Mouse (Mus musculus) midbrain, embryonic 10.5 days (tissue): Measurements from ENCODE around the gene Slc25a11. TPM values are rescaled to one million over a fixed set of nuclear protein-coding genes. Genes with fewer than 3 reads are reported as not detected.

Experiments
- DNase-seq: peaks from one replicate; pipeline ENCODE4 v3.0.0-alpha.2; 2017; ENCODE audit warnings: low spot score
- H3K27ac ChIP-seq: fragments of 300-500 bp; sonication (generic); replicated peaks from 2 replicates; pipeline ENCODE4 v1.5.1; 2016; ENCODE audit warnings: mild to moderate bottlenecking
- H3K27me3 ChIP-seq: fragments of 300-500 bp; sonication (generic); 2 replicates; pipeline ENCODE4 v1.6.1; 2016; ENCODE audit warnings: low read depth, mild to moderate bottlenecking; ENCODE audit not compliant: poor library complexity, severe bottlenecking
- H3K36me3 ChIP-seq: fragments of 300-500 bp; sonication (generic); 2 replicates; pipeline ENCODE4 v1.6.1; 2016; ENCODE audit warnings: mild to moderate bottlenecking, moderate library complexity
- H3K4me1 ChIP-seq: fragments of 300-500 bp; sonication (generic); 2 replicates; pipeline ENCODE4 v1.6.1; 2016
- H3K4me3 ChIP-seq: fragments of 300-500 bp; sonication (generic); 2 replicates; pipeline ENCODE4 v1.5.1; 2016; ENCODE audit warnings: mild to moderate bottlenecking, moderate library complexity
- H3K9me3 ChIP-seq: fragments of 300-500 bp; sonication (generic); replicated peaks from 2 replicates; pipeline ENCODE4 v1.6.1; 2016; ENCODE audit warnings: mild to moderate bottlenecking
- WGBS: fragments of 180-500 bp; shearing (Covaris S2); methylation state at CpG from one replicate; pipeline ENCODE4 v1.1.7; 2016; 5-methylcytosine and 5-hydroxymethylcytosine counted together
- polyA plus RNA-seq: library from polyadenylated mRNA; unstranded; fragments of >200 nt; fragmentation: Nextera tagmentation; extraction: Ambion mirVana; gene quantifications from 2 replicates; pipeline ENCODE4 v1.2.1, GENCODE M21; 2016

Gene Slc25a11
- polyA plus RNA-seq, 1 experiment from 2014 or later: 142 TPM

DNA sequence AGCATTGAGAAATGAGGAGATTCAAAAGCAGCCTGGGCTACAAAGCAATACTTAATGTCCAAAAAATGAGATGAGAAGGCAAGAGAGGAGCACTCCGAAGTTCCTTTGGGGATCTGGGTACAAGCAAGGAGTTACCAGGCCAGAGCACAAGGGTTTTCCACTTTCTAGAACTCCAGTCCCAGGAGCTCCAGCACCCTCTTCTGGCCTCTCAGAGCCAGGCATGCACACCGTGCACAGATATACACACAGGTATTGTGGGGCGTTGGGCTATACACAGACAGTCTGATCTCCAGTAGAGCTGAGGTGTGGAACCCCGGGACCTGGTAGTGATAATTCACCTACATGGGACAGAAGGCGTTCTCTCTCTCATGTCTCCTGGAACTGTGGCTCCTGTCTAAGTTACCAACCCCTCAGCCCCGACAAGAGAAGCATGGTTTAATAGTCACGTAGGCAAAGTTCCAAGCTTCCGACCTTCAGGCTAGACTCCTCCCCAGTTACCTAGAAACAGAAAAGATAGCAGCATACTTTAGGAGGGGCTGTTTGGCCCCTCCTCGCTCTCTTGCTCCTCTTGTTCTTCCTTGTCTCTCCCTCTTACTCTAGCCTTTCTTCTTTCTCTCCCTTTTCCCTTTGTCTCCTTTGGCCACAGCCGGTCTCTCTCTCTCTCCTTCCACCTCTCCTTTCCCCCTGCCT is 24.1 kb downstream of the Slc25a11 start:
- H3K27me3 ChIP-seq: no peaks in the 10 kb centered on the region
- no peak for DNase-seq
- 0 out of 2 replicates have a peak, but pooled peaks cover 2% of the 10 kb centered on the region for H3K4me1 ChIP-seq
- H3K27ac ChIP-seq: no peak overlapping the region
- H3K36me3 ChIP-seq: no peaks in the 10 kb centered on the region
- no peaks in the 10 kb centered on the region for H3K9me3 ChIP-seq
- H3K4me3 ChIP-seq: no peak overlapping the region
- 82% methylated on average over 10 of the region's 10 CpGs for WGBS

DNA sequence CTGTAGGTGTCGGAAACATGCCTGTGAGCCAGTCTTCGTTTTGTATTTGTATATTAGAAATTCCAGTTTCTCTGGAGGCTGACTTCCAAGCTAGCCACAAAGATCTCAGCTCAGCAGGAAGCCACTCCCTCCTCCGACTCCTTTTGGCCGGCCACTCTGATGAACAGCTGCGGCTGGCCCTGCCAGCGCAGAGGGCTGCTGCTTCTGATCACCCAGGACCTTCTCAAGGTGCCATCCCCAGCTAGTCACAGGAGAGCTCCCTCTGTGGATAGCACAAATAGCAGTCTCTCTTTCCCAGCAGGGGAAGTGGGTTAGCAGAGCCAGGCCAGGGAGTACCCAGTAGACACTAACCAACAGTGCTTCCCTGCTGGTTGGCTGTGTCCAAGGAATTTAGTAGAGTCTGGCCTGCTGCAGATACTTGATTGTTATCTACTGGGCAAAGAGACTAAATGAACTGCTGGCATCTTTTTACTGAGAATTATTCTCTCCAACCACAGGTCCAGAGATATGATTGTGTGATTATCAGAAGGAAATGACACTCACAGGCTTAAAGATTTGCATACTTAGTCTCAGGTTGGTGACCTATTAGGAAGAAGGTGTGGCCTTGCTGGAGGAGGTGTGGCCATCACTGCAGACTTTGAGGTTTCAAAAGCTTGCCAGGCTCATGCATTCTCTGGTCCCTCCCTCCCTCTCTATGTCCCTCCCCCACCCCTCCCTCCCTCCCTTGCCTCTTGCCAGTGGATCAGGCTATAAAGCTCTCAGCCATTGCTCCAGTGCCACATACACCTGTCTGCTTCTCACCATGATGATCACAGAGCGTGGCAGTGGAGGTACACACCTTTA is 25.1 kb downstream of the Slc25a11 start:
- no peaks in the 10 kb centered on the region for H3K36me3 ChIP-seq
- 46% methylated on average over 7 of the region's 7 CpGs for WGBS
- no peaks in the 10 kb centered on the region for H3K9me3 ChIP-seq
- H3K27me3 ChIP-seq: peaks cover 2% of the 10 kb centered on the region; the same call in 1 of the 2 replicates
- H3K27ac ChIP-seq: no peak overlapping the region
- 0 out of 2 replicates have a peak, but pooled peaks cover 2% of the 10 kb centered on the region for H3K4me1 ChIP-seq
- H3K4me3 ChIP-seq: no peak overlapping the region
- no peak for DNase-seq

DNA sequence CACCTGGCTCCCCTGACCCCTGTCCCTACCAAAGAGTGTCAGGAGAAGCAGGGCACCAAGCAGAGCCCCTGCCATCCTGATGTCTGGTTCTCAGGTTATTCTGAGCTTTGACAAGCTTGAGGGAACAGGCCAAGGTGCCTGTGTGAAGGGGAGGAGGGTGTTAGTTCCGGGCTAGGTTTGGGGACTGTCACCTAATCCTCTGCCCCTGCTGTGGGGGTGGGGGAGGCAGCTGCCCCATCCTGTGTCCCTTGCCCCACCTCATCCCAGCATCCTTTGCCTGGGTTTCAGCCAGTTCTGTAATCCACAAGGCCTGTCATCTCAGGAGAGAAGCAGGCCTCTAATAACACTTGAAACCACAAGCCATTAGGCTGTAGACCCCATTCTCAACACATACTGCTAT is 28.2 kb downstream of the Slc25a11 start, which contains the start of gene Chrne:
TSS of gene Chrne (minus strand) at position 116 of the 400 bp plus-strand sequence.
- no peak for DNase-seq
- WGBS: 48% methylated on average over 1 of the region's 1 CpGs
- Histone ChIP-seq H3K27ac (no peak within 1 kb of the TSS), H3K9me3 (no peaks in the 10 kb centered on the region), H3K4me3 (no peak within 1 kb of the TSS), H3K36me3 (no peaks in the 10 kb centered on the region), H3K27me3 (peaks cover 27% of the 10 kb centered on the region), H3K4me1 (peaks cover 21% of the 10 kb centered on the region)

GRCm38 (mm10) chr11:70615516-70616093 is 31.7 kb downstream of the Slc25a11 start, which contains the start of gene 4930544D05Rik:
Gene 4930544D05Rik, plus strand, starts transcription at chr11:70615848.
- peak within 1 kb of the TSS; percentile 57 for H3K4me3 ChIP-seq
- no peaks in the 10 kb centered on the region for H3K9me3 ChIP-seq
- WGBS: 11% methylated on average over 21 of the region's 21 CpGs
- peak within 1 kb of the TSS; percentile 46 for H3K27ac ChIP-seq
- H3K36me3 ChIP-seq: peaks cover 30% of the 10 kb centered on the region
- no peak for DNase-seq
- peaks cover 27% of the 10 kb centered on the region for H3K27me3 ChIP-seq
- peaks cover 19% of the 10 kb centered on the region for H3K4me1 ChIP-seq

GRCm38 (mm10) chr11:70615074-70615473 is 32.2 kb downstream of the Slc25a11 start:
- Histone ChIP-seq H3K27me3 (peaks cover 27% of the 10 kb centered on the region), H3K4me3 (peak overlapping the region; percentile 57), H3K4me1 (peaks cover 19% of the 10 kb centered on the region), H3K27ac (peak overlapping the region; percentile 46), H3K36me3 (peaks cover 35% of the 10 kb centered on the region), H3K9me3 (no peaks in the 10 kb centered on the region)
- DNase-seq: peak; percentile 61
- 0% methylated on average over 17 of the region's 17 CpGs for WGBS

DNA sequence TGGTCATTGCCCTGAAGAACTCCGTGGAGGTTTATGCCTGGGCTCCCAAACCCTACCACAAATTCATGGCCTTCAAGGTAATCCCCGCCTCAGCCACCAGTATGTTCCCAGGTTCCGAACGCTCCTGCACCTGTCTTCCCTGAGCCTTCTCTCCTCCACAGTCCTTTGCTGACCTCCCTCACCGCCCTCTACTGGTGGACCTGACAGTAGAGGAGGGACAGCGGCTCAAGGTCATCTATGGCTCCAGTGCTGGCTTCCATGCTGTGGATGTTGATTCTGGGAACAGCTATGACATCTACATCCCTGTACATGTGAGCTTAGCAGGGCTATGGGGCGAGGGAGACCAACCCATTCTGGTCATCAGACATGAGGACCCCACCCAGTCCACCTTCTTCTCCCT is 34.8 kb downstream of the Slc25a11 start:
- peaks cover 61% of the 10 kb centered on the region for H3K36me3 ChIP-seq
- no peaks in the 10 kb centered on the region for H3K9me3 ChIP-seq
- no peak for DNase-seq
- H3K4me3 ChIP-seq: no peak overlapping the region
- peaks cover 19% of the 10 kb centered on the region for H3K4me1 ChIP-seq
- H3K27ac ChIP-seq: no peak overlapping the region
- 78% methylated on average over 7 of the region's 7 CpGs for WGBS
- H3K27me3 ChIP-seq: peaks cover 27% of the 10 kb centered on the region

DNA sequence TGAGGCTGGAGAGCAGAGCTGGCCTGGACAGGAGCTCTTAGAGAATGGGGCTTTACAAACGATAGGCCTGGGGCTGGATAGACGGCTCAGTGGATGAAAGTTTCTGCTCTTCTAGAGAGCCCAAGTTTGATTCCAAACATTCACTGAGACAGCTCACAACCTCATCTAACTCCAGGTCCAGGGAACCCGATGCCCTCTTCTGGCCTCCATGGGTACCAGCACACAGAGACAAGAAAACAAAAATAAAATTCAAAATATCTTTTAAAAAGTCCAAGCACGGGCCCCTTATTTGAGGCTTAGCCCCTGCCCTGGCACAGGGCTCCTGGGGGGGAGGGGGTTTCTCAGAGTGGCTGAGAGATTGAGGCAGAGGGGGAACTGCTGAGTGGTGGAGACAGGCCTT is 36.5 kb downstream of the Slc25a11 start:
- Histone ChIP-seq H3K36me3 (peaks cover 78% of the 10 kb centered on the region), H3K4me1 (peaks cover 14% of the 10 kb centered on the region), H3K4me3 (no peak overlapping the region), H3K9me3 (no peaks in the 10 kb centered on the region), H3K27me3 (peaks cover 11% of the 10 kb centered on the region), H3K27ac (no peak overlapping the region)
- DNase-seq: no peak
- 86% methylated on average over 4 of the region's 4 CpGs for WGBS

DNA sequence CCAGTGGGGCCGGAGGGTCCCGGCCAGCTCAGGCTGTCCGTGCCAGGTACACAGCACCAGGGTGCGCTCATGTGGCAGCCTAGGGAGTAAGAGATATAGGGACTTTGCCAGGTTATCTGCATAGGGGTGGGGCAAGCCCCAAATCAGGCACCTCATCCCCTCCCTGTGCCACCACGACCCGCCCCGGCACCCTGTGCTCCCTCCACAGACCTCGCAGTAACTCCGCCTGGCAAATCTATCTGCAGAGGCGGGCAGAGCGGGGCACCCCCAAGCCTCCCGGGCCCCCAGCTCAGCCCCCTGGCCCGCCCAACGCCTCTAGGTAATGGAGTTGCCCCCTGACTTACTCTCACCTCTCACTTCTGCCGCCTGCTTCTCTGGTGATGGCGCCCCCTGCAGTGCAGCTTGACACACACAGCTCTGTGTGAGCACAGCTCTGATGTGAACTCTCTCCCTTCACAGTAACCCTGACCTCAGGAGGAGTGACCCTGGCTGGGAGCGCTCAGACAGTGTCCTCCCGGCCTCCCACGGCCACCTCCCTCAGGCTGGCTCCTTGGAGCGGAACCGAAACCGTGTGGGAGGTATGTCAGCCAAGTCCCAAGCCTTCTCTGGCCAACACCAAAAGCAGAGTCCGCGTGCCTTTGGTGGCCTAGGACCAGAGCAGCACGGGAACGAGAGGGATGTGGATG is 38.8 kb downstream of the Slc25a11 start:
- no peak overlapping the region for H3K27ac ChIP-seq
- H3K27me3 ChIP-seq: no peaks in the 10 kb centered on the region
- WGBS: 87% methylated on average over 26 of the region's 26 CpGs
- no peaks in the 10 kb centered on the region for H3K9me3 ChIP-seq
- H3K4me1 ChIP-seq: no peaks in the 10 kb centered on the region
- H3K36me3 ChIP-seq: peaks cover 99% of the 10 kb centered on the region
- no peak for DNase-seq
- no peak overlapping the region for H3K4me3 ChIP-seq

GRCm38 (mm10) chr11:70607611-70608010 is 39.7 kb downstream of the Slc25a11 start:
- H3K36me3 ChIP-seq: peaks cover 95% of the 10 kb centered on the region
- DNase-seq: no peak
- H3K27me3 ChIP-seq: no peaks in the 10 kb centered on the region
- H3K4me1 ChIP-seq: no peaks in the 10 kb centered on the region
- no peak overlapping the region for H3K4me3 ChIP-seq
- no peak overlapping the region for H3K27ac ChIP-seq
- H3K9me3 ChIP-seq: no peaks in the 10 kb centered on the region
- WGBS: 91% methylated on average over 9 of the region's 9 CpGs

- WGBS: 82% methylated on average over 12 of the region's 12 CpGs
- Histone ChIP-seq H3K9me3 (no peaks in the 10 kb centered on the region), H3K27ac (no peak overlapping the region), H3K4me3 (no peak overlapping the region), H3K4me1 (no peaks in the 10 kb centered on the region), H3K27me3 (no peaks in the 10 kb centered on the region), H3K36me3 (peaks cover 92% of the 10 kb centered on the region)
- DNase-seq: no peak
Measured at GRCm38 (mm10) chr11:70606717-70607116, 40.6 kb downstream of the Slc25a11 start.

DNA sequence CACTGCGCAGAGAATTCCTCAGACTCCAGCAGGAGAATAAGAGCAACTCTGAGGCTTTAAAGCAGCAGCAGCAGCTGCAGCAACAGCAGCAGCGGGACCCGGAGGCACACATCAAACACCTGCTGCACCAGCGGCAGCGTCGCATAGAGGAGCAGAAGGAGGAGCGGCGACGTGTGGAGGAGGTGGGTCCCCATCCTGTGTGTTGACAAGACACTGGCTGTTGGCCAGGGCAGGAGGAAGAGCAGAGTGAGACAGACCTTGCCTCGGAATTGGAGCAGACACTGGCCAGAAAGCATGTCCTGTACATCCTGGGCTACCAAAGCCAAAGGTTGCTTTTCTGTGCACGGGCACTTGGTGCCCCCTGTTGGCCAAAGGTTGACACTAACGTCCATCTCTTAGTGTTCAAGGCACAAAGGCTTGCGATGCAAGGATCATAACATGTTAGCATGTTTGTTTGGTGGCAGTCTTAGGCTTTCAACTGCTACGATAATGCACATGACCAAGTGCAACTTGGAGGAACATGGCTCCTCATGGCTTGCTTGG is 42.2 kb downstream of the Slc25a11 start:
- 70% methylated on average over 14 of the region's 14 CpGs for WGBS
- Histone ChIP-seq H3K27ac (0 out of 2 replicates have a peak overlapping the region, but pooled peaks have one; percentile 17), H3K27me3 (no peaks in the 10 kb centered on the region), H3K4me3 (no peak overlapping the region), H3K36me3 (peaks cover 82% of the 10 kb centered on the region), H3K9me3 (no peaks in the 10 kb centered on the region), H3K4me1 (no peaks in the 10 kb centered on the region)
- DNase-seq: peak; percentile 70

DNA sequence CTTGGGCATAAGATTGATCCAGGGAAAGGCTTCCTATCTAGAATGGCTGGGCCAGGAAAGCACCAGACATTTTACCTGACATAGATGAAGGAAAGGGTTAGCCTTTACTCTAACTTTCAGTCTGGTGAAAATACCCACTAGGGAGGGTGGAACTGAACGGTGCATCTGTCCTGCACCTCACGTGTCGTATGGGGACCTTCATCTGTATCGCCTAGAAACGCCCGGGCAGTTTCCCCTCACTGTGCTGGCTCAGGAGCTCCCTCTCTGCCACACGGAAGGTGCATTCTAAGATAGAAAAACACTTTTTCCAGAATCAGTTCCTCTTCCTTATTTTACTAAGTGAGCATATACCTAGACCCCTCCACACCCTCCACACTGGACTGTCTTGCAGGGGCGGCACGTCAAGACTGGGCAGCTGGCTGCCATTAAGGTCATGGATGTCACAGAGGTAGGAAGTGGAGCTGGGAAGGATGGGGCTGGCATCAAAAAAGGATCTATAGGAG is 48.8 kb downstream of the Slc25a11 start:
- Histone ChIP-seq H3K4me1 (peaks cover 11% of the 10 kb centered on the region), H3K27me3 (no peaks in the 10 kb centered on the region), H3K9me3 (no peaks in the 10 kb centered on the region), H3K36me3 (peaks cover 44% of the 10 kb centered on the region), H3K27ac (no peak overlapping the region), H3K4me3 (no peak overlapping the region)
- no peak for DNase-seq
- WGBS: 88% methylated on average over 9 of the region's 9 CpGs
